Mouse (Mus musculus) left cerebral cortex, postnatal 14 days (tissue): Measurements from ENCODE around the gene Grip1. TPM values are rescaled to one million over a fixed set of nuclear protein-coding genes. Genes with fewer than 3 reads are reported as not detected.

Experiments
- DNase-seq, 2 experiments: peaks; one replicate each; pipeline ENCODE4 v3.0.0; 2021 to 2022; ENCODE audit warnings: low spot score in 2 of 2, mixed read lengths in 1 of 2
- intact Hi-C: fragments of 180-260 bp; cut with DNase I; formaldehyde crosslinking; loops from one replicate; pipeline ENCODE4 v1.15.1; 2025
- total RNA-seq, 2 experiments: library from RNA; stranded (reverse); gene quantifications; 2 replicates each; pipeline ENCODE4 v1.2.3; 2021

Gene Grip1
- total RNA-seq, 2 experiments from 2014 or later = 31.4 to 31.8 TPM

DNA sequence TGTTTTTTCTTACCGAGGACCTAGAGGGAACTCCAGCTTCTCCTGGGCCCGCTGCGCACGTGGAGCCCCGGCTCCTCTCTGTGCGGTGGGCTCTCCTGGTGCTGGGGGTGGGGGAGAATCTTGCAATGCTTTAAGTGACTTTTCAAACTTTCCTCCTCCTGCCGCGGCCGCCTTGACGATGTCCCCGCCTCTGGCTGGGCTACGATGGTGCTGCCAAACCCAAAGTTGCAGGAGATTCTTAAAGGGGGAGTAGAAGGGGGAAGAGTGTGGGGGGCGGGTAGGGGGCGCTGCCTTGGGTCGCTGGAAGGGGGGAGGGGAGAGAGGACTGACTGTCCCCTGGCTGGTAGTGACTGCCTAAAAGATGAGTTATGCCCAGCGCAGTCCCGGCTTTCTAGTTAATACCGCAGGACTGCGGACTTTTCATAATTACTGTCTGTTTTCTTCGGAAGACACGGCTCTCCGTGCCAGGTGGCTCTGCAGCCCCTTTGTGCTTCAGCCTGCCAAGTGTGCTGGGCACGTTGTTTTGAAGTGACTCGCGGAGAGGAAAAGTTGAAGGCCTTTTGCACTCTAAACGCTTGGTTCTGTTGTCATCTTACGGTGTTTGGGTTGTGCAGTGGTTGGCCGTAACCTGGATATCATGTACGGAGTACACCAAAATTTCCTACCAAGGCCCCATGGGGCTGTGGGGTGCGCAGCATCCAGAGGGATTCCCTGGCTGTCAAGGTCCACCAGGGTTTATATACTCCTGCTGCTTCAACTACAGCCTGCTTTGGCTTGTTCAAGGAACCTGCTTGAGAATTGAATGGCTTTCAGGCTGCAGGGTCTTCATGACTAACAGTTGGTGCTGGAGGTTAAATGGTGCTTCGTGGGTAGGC lies 1.3 kb downstream of the Grip1 start:
- intact Hi-C loops = loop anchor here (10.0 kb wide), 1 partner anchor 190 kb away; no protein-coding TSS in a partner anchor
- no peak for DNase-seq

GRCm38 (mm10) chr10:119455543-119455940 lies 1.9 kb downstream of the Grip1 start:
- no peak for DNase-seq
- intact Hi-C loops = loop anchor here (10.0 kb wide), 1 partner anchor 189 kb away; no protein-coding TSS in a partner anchor

GRCm38 (mm10) chr10:119457121-119457520 lies 3.5 kb downstream of the Grip1 start:
- intact Hi-C loops = loop anchor here (10.0 kb wide), 1 partner anchor 188 kb away; no protein-coding TSS in a partner anchor
- DNase-seq = no peak

DNA sequence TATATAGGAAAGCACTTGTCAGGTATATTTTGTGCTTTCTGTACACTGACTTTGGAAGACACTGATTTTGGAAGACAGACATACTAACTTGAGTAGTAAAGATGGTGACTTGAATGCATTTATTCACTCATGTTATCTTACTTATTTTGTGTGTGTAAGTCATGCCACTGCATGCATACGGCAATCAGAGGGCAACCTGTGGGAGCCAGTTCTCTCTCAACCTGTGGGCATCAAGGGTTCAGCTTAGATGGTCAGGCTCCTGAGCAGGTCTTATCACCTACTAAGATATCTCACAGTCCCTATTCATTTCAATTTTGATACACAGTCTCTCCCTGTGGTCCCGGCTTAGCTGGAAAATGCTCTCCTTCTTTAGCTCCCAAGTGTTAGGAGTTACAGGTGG lies 5.4 kb downstream of the Grip1 start:
- DNase-seq = no peak
- intact Hi-C loops = loop anchor here (10.0 kb wide), 1 partner anchor 186 kb away; no protein-coding TSS in a partner anchor

DNA sequence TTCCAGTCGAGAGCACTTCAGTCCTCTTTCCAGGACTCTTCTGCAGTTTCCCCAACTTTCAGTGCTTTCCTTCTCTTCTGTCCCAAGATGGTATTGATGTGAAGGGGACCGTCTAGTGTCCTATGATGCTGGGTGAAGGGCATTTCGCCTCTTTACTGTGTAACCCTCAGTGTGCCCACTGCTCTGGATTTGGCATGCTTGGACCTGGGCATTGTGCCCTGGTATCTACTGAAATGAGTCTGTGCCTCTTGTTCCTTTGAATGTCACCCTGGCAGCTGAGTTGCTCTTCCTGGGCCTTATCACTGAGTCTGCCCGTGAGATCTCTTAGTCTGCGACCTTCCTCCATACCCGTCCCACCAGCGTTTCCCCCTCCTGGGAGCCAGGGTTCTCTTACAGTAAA lies 9.7 kb downstream of the Grip1 start:
- no peak for DNase-seq
- intact Hi-C loops = no loop called here

- intact Hi-C loops = no loop called here
Measured at GRCm38 (mm10) chr10:119463793-119464192, 10.2 kb downstream of the Grip1 start.

GRCm38 (mm10) chr10:119467976-119468375 lies 14.3 kb downstream of the Grip1 start:
- intact Hi-C loops = no loop called here
- DNase-seq = no peak

More at GRCm38 (mm10) chr10:119463793-119464192, 10.2 kb downstream of the Grip1 start:
- no peak for DNase-seq

- DNase-seq = no peak
- intact Hi-C loops = no loop called here
Measured at GRCm38 (mm10) chr10:119470096-119470495, 16.5 kb downstream of the Grip1 start.

- intact Hi-C loops = no loop called here
- DNase-seq = no peak
Measured at GRCm38 (mm10) chr10:119475166-119475565, 21.5 kb downstream of the Grip1 start.

- intact Hi-C loops = no loop called here
- no peak for DNase-seq
Measured at GRCm38 (mm10) chr10:119477661-119478060, 24.0 kb downstream of the Grip1 start.

- intact Hi-C loops = no loop called here
- no peak for DNase-seq
Measured at GRCm38 (mm10) chr10:119483068-119483705, 29.6 kb downstream of the Grip1 start.

- intact Hi-C loops = no loop called here
- DNase-seq = peak in 1 of 2 experiments; percentile 5
Measured at GRCm38 (mm10) chr10:119483766-119484165, 30.1 kb downstream of the Grip1 start.

DNA sequence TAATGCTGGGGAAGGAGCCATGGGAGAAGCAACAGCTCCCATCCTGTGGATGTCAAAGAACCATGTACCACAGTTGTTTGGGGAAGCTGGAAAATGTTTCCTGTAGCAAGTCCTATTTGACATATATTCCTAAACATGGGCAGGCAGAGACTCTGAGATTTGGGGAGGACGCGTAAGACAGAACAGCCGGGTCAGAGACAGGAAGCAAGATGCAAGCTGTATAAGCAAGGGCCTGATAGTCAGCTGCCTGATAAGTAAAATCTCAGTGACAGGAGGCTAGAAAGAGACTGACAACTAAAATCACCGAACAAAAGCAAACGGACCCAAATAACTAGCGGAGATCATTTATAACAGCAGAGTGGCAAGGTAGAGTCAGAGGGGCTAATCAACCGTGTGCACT lies 33.3 kb downstream of the Grip1 start:
- intact Hi-C loops = no loop called here
- DNase-seq = no peak

DNA sequence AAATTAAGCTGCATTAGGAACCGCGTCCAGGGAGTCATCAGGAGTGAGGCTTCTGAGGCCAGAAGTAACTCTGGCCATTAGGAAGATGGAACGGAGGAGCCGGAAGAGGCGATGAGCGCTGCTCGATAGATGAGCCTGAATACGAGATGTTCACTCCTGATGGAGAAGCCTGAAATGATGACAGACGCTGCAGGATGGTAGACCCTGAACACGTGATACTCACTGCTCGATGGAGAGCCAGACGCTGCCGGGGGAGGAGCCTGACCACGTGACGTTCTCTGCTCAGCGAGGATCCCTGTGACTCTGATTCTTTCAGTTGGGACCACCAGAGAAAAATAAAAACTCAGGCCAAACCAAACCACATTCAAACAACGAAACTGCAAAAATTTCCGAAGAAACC lies 37.2 kb downstream of the Grip1 start:
- no peak for DNase-seq
- intact Hi-C loops = no loop called here

GRCm38 (mm10) chr10:119495317-119495716 lies 41.7 kb downstream of the Grip1 start:
- intact Hi-C loops = no loop called here
- DNase-seq = no peak

DNA sequence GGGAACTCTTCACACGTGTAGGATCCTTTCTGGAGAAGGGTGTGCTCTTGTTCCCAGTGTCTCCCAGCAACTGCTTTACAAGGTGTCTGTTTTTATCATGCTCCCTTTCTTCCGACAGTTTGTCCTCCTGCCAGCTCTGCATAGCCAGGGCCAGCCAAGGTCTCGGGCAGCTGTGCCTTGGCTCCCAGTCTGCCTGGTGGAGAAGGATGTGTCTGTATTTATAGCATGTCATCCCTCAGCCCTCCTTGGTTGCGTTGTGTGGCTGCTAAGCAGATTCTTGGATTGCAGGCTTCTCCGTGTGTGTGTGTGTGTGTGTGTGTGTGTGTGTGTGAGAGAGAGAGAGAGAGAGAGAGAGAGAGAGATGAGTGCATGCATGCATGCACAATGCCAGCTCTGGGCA lies 42.6 kb downstream of the Grip1 start:
- intact Hi-C loops = no loop called here
- peak in 1 of 2 experiments; percentile 24 for DNase-seq

DNA sequence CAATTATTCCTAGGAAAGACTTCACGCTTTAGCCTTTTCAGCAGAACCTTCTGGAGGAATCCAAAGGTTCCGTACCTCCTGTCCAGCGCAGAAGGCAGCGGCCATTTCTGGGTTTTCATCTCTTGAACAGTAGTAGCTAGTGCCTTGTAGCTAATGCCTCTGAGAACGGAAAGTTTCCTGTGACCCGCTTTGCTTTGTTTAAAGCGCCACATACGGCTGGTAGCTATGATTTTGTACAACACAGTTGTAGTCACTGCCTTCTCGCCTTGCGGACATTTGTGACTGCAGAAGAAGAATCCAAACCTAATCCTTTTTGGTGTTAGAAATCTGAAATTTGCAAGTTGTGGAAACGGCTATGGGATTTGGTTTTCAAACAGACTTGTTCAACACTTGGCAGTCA lies 68.1 kb downstream of the Grip1 start:
- no peak for DNase-seq
- intact Hi-C loops = no loop called here

DNA sequence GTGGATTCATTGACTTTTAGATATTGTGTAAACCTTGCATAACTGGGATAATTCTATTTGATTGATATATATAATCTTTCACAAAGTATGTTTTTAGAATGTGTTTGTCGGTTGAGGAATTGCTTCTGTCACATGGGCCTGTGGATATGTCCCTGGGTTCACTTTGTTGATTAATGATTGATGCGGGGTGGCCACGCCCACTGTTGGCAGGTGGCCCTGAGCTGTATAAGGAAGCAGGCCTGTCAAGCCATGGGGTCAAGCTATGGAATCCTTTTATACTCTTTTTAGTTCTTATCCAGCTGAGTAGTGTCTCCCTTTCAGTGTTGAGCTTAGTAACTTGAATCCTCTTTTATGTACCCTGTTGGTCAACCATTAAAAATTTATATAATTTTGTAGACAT lies 72.1 kb downstream of the Grip1 start:
- DNase-seq = no peak
- intact Hi-C loops = no loop called here

- no peak for DNase-seq
- intact Hi-C loops = no loop called here
Measured at GRCm38 (mm10) chr10:119534852-119535251, 81.2 kb downstream of the Grip1 start.

- intact Hi-C loops = no loop called here
Measured at GRCm38 (mm10) chr10:119541655-119542054, 88.0 kb downstream of the Grip1 start.

DNA sequence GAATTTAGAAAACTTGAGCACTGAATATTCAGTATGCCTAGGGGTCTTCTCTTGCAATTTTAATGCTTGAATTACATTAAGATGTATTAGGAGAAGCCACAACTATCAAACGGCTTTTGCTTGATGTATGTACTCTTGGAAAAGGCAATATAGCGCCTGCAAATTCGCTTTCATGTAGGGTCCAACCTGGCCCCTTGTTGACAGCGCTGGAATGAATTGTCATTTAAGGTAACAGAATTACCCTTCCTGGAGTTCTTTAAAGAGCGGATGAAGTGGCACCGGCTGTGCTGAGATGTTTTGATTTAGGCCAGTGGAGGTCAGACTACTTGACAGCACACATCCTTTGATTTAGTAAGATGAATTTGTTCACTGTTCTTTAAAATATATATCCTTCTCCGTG lies 90.1 kb downstream of the Grip1 start:
- DNase-seq = no peak
- intact Hi-C loops = no loop called here

More at GRCm38 (mm10) chr10:119541655-119542054, 88.0 kb downstream of the Grip1 start:
- DNase-seq = no peak
